Mouse (Mus musculus) G1E (cell line): ENCODE data around the gene Klk8. TPM values are rescaled to one million over a fixed set of nuclear protein-coding genes. Genes with fewer than 3 reads are reported as not detected.

ENCODE experiments used
- ATAC-seq: 2 replicates; pipeline ENCODE4 v1.8.0; 2016; ENCODE audit warnings: mild to moderate bottlenecking; ENCODE audit not compliant: insufficient number of reproducible peaks, poor library complexity, low FRiP score, severe bottlenecking; ENCODE audit errors: extremely low read depth
- DNase-seq: peaks from one replicate; pipeline ENCODE4 v3.0.0; 2012; ENCODE audit warnings: low spot score
- H3K27me3 ChIP-seq: 2 replicates; pipeline ENCODE4 v1.6.1; 2012; ENCODE audit warnings: mild to moderate bottlenecking, low read length, inconsistent platforms; ENCODE audit not compliant: insufficient read depth
- H3K36me3 ChIP-seq: replicated peaks from 2 replicates; pipeline ENCODE3; 2012; ENCODE audit warnings: mild to moderate bottlenecking, inconsistent platforms
- H3K4me1 ChIP-seq: 2 replicates; pipeline ENCODE4 v1.6.1; 2012; ENCODE audit warnings: low read depth, low read length, inconsistent platforms, mixed read lengths; ENCODE audit not compliant: insufficient read depth
- H3K4me3 ChIP-seq: 2 replicates; pipeline ENCODE4 v1.5.1; 2012; ENCODE audit warnings: low read depth, mild to moderate bottlenecking, inconsistent platforms, low read length, moderate library complexity, mixed read lengths
- H3K9me3 ChIP-seq: replicated peaks from 2 replicates; pipeline ENCODE4 v1.6.1; 2012; ENCODE audit warnings: inconsistent platforms
- CTCF ChIP-seq: IDR thresholded peaks from 2 replicates; pipeline ENCODE4 v1.5.1; 2012; ENCODE audit warnings: low read depth, low read length, inconsistent platforms, mixed read lengths
- GATA1 ChIP-seq: IDR thresholded peaks from 2 replicates; pipeline ENCODE4 v1.6.1; 2012; ENCODE audit warnings: borderline replicate concordance, low read length, inconsistent platforms, mixed read lengths
- GATA2 ChIP-seq: IDR thresholded peaks from 2 replicates; pipeline ENCODE4 v1.6.1; 2012; ENCODE audit warnings: low read depth, low read length, inconsistent platforms, borderline replicate concordance
- POLR2AphosphoS5 ChIP-seq: IDR thresholded peaks from 2 replicates; pipeline ENCODE4 v1.6.1; 2012; ENCODE audit warnings: low read depth, low read length, inconsistent platforms; ENCODE audit not compliant: insufficient replicate concordance
- TAL1 ChIP-seq: conservative IDR thresholded peaks from 2 replicates; pipeline ENCODE4 v1.6.1; 2012; ENCODE audit warnings: low read depth, low read length, inconsistent platforms, mixed read lengths
- polyA plus RNA-seq: library from polyadenylated mRNA; stranded (reverse); fragments of >175 nt; gene quantifications from 2 replicates; pipeline ENCODE4 v1.2.3, GENCODE M21; 2012
- total RNA-seq, 2 experiments: library from RNA; stranded (forward) in 1 of 2; stranded (reverse) in 1 of 2; fragments of 200-1000 nt in 1 of 2; fragments of >200 nt in 1 of 2; fragmentation: Nextera tagmentation in 1 of 2; gene quantifications; 2 replicates each; pipeline ENCODE4 v1.2.3; 2014 to 2017

Klk8 gene
- total and polyA plus RNA-seq, 3 experiments: not detected

GRCm38 (mm10) chr7:43824199-43824598 lies 26.8 kb downstream of the Klk8 start, which contains the start of gene Klk6:
TSS of gene Klk6 (plus strand) at chr7:43824499.
- Histone ChIP-seq H3K4me1 (no peaks in the 10 kb centered on the region), H3K4me3 (no peak within 1 kb of the TSS), H3K36me3 (no peaks in the 10 kb centered on the region), H3K9me3 (no peaks in the 10 kb centered on the region), H3K27me3 (no peaks in the 10 kb centered on the region)
- DNase-seq: no peak
- ATAC-seq: no peak
- TF ChIP-seq GATA1: no peak
- TF ChIP-seq GATA2: no peak
- no peak for TF ChIP-seq POLR2AphosphoS5
- TF ChIP-seq CTCF: no peak
- no peak for TF ChIP-seq TAL1

GRCm38 (mm10) chr7:43826056-43826455 lies 28.7 kb downstream of the Klk8 start:
- ATAC-seq (no peak), DNase-seq (no peak)
- H3K4me3 ChIP-seq: no peak overlapping the region
- H3K36me3 ChIP-seq: no peaks in the 10 kb centered on the region
- no peaks in the 10 kb centered on the region for H3K9me3 ChIP-seq
- H3K4me1 ChIP-seq: no peaks in the 10 kb centered on the region
- no peaks in the 10 kb centered on the region for H3K27me3 ChIP-seq
- TF ChIP-seq CTCF (no peak), POLR2AphosphoS5 (no peak)

- TF ChIP-seq TAL1 (no peak), GATA2 (no peak), POLR2AphosphoS5 (no peak), CTCF (no peak), GATA1 (no peak)
- ATAC-seq (no peak), DNase-seq (no peak)
- Histone ChIP-seq H3K27me3 (no peaks in the 10 kb centered on the region), H3K36me3 (no peaks in the 10 kb centered on the region), H3K4me1 (no peaks in the 10 kb centered on the region), H3K9me3 (no peaks in the 10 kb centered on the region), H3K4me3 (no peak overlapping the region)
Observed at GRCm38 (mm10) chr7:43827706-43828105, 30.3 kb downstream of the Klk8 start.

GRCm38 (mm10) chr7:43829006-43829405 lies 31.6 kb downstream of the Klk8 start:
- DNase-seq: no peak
- Histone ChIP-seq H3K27me3 (no peaks in the 10 kb centered on the region), H3K4me3 (no peak overlapping the region), H3K9me3 (no peaks in the 10 kb centered on the region), H3K4me1 (no peaks in the 10 kb centered on the region), H3K36me3 (no peaks in the 10 kb centered on the region)
- TF ChIP-seq POLR2AphosphoS5: no peak
- no peak for TF ChIP-seq TAL1
- TF ChIP-seq GATA2: no peak
- no peak for TF ChIP-seq CTCF
- TF ChIP-seq GATA1: no peak
- ATAC-seq: no peak

GRCm38 (mm10) chr7:43841701-43842100 lies 44.3 kb downstream of the Klk8 start, which contains the start of gene Klk5:
TSS of gene Klk5 (plus strand) at chr7:43841971.
- no peak for DNase-seq
- no peaks in the 10 kb centered on the region for H3K27me3 ChIP-seq
- TF ChIP-seq CTCF (no peak), GATA1 (no peak), TAL1 (no peak), GATA2 (no peak), POLR2AphosphoS5 (no peak)
- H3K4me3 ChIP-seq: no peak within 1 kb of the TSS
- no peaks in the 10 kb centered on the region for H3K36me3 ChIP-seq
- no peaks in the 10 kb centered on the region for H3K9me3 ChIP-seq
- H3K4me1 ChIP-seq: no peaks in the 10 kb centered on the region
- ATAC-seq: no peak

- Histone ChIP-seq H3K27me3 (no peaks in the 10 kb centered on the region), H3K36me3 (no peaks in the 10 kb centered on the region)
- TF ChIP-seq POLR2AphosphoS5 (no peak), GATA2 (no peak), TAL1 (no peak), CTCF (no peak), GATA1 (no peak)
Observed at GRCm38 (mm10) chr7:43843801-43844200, 46.4 kb downstream of the Klk8 start.

GRCm38 (mm10) chr7:43851616-43852015 lies 54.2 kb downstream of the Klk8 start:
- ATAC-seq (no peak), DNase-seq (no peak)
- H3K4me1 ChIP-seq: no peaks in the 10 kb centered on the region
- TF ChIP-seq CTCF: no peak
- no peak for TF ChIP-seq TAL1
- TF ChIP-seq POLR2AphosphoS5: no peak
- no peak for TF ChIP-seq GATA2
- TF ChIP-seq GATA1: no peak
- peaks cover 3% of the 10 kb centered on the region for H3K9me3 ChIP-seq
- H3K36me3 ChIP-seq: no peaks in the 10 kb centered on the region
- H3K4me3 ChIP-seq: no peak overlapping the region
- no peaks in the 10 kb centered on the region for H3K27me3 ChIP-seq

More at GRCm38 (mm10) chr7:43843801-43844200, 46.4 kb downstream of the Klk8 start:
- no peak overlapping the region for H3K4me3 ChIP-seq
- DNase-seq (no peak), ATAC-seq (no peak)
- H3K4me1 ChIP-seq: no peaks in the 10 kb centered on the region
- H3K9me3 ChIP-seq: no peaks in the 10 kb centered on the region

Other genes with a start within 250 kb of the Klk8 start
Only the 20 nearest of the 22 such genes appear.
- gene Zfp819, start 190.4 kb upstream of the Klk8 start, total RNA-seq (2014; fragmentation: Nextera tagmentation): not detected in 2 replicates
- gene Zfp819, start 190.4 kb upstream of the Klk8 start, total RNA-seq (2017): 0.05 TPM in 1 of 2 replicates, not detected in the other
- not detected in 2 replicates for gene Zfp819, start 190.4 kb upstream of the Klk8 start, polyA plus RNA-seq
- gene Ceacam18, start 162.9 kb upstream of the Klk8 start, total RNA-seq (2014; fragmentation: Nextera tagmentation): not detected in 2 replicates
- 0.16 and 0.29 TPM in 2 replicates for gene Ceacam18, start 162.9 kb upstream of the Klk8 start, total RNA-seq (2017)
- gene Ceacam18, start 162.9 kb upstream of the Klk8 start, polyA plus RNA-seq: not detected in 2 replicates
- gene Siglece, start 137.4 kb upstream of the Klk8 start, total RNA-seq (2014; fragmentation: Nextera tagmentation): 1.2 TPM in 1 of 2 replicates, not detected in the other
- gene Siglece, start 137.4 kb upstream of the Klk8 start, total RNA-seq (2017): 0.05 TPM in 1 of 2 replicates, not detected in the other
- not detected in 2 replicates for gene Siglece, start 137.4 kb upstream of the Klk8 start, polyA plus RNA-seq
- 2.5 and 2.7 TPM in 2 replicates for gene Ctu1, start 125.6 kb upstream of the Klk8 start, total RNA-seq (2014; fragmentation: Nextera tagmentation)
- gene Ctu1, start 125.6 kb upstream of the Klk8 start, total RNA-seq (2017): 6.5 and 8.6 TPM in 2 replicates
- gene Ctu1, start 125.6 kb upstream of the Klk8 start, polyA plus RNA-seq: 14.9 and 20.9 TPM in 2 replicates
- not detected in 2 replicates for gene Klk14, start 107.2 kb upstream of the Klk8 start, total RNA-seq (2014; fragmentation: Nextera tagmentation)
- gene Klk14, start 107.2 kb upstream of the Klk8 start, total RNA-seq (2017): not detected in 2 replicates
- not detected in 2 replicates for gene Klk14, start 107.2 kb upstream of the Klk8 start, polyA plus RNA-seq
- gene Klk13, start 85.0 kb upstream of the Klk8 start, total RNA-seq (2014; fragmentation: Nextera tagmentation): not detected in 2 replicates
- 0.27 TPM in 1 of 2 replicates, not detected in the other for gene Klk13, start 85.0 kb upstream of the Klk8 start, total RNA-seq (2017)
- gene Klk13, start 85.0 kb upstream of the Klk8 start, polyA plus RNA-seq: not detected in 2 replicates
- not detected in 2 replicates for gene Klk12, start 28.7 kb upstream of the Klk8 start, total RNA-seq (2014; fragmentation: Nextera tagmentation)
- not detected in 2 replicates for gene Klk12, start 28.7 kb upstream of the Klk8 start, total RNA-seq (2017)
- gene Klk12, start 28.7 kb upstream of the Klk8 start, polyA plus RNA-seq: not detected in 2 replicates
- gene Klk11, start 23.0 kb upstream of the Klk8 start, total RNA-seq (2014; fragmentation: Nextera tagmentation): not detected in 2 replicates
- not detected in 2 replicates for gene Klk11, start 23.0 kb upstream of the Klk8 start, total RNA-seq (2017)
- gene Klk11, start 23.0 kb upstream of the Klk8 start, polyA plus RNA-seq: not detected in 2 replicates
- gene Klk10, start 16.5 kb upstream of the Klk8 start, total RNA-seq (2014; fragmentation: Nextera tagmentation): not detected in 2 replicates
- not detected in 2 replicates for gene Klk10, start 16.5 kb upstream of the Klk8 start, total RNA-seq (2017)
- not detected in 2 replicates for gene Klk10, start 16.5 kb upstream of the Klk8 start, polyA plus RNA-seq
- gene Klk9, start 5.7 kb upstream of the Klk8 start, total RNA-seq (2014; fragmentation: Nextera tagmentation): not detected in 2 replicates
- gene Klk9, start 5.7 kb upstream of the Klk8 start, total RNA-seq (2017): 0.06 TPM in 1 of 2 replicates, not detected in the other
- not detected in 2 replicates for gene Klk9, start 5.7 kb upstream of the Klk8 start, polyA plus RNA-seq
- not detected in 2 replicates for gene Klk7, start 13.7 kb downstream of the Klk8 start, total RNA-seq (2014; fragmentation: Nextera tagmentation)
- gene Klk7, start 13.7 kb downstream of the Klk8 start, total RNA-seq (2017): 0.05 TPM in 1 of 2 replicates, not detected in the other
- gene Klk7, start 13.7 kb downstream of the Klk8 start, polyA plus RNA-seq: not detected in 2 replicates
- not detected in 2 replicates for gene Klk6, start 26.9 kb downstream of the Klk8 start, total RNA-seq (2014; fragmentation: Nextera tagmentation)
- 0.05 TPM in 1 of 2 replicates, not detected in the other for gene Klk6, start 26.9 kb downstream of the Klk8 start, total RNA-seq (2017)
- not detected in 2 replicates for gene Klk6, start 26.9 kb downstream of the Klk8 start, polyA plus RNA-seq
- not detected in 2 replicates for gene Klk5, start 44.4 kb downstream of the Klk8 start, total RNA-seq (2014; fragmentation: Nextera tagmentation)
- 0.11 TPM in 1 of 2 replicates, not detected in the other for gene Klk5, start 44.4 kb downstream of the Klk8 start, total RNA-seq (2017)
- gene Klk5, start 44.4 kb downstream of the Klk8 start, polyA plus RNA-seq: not detected in 2 replicates
- not detected in 2 replicates for gene Klk4, start 83.6 kb downstream of the Klk8 start, total RNA-seq (2014; fragmentation: Nextera tagmentation)
- not detected in 2 replicates for gene Klk4, start 83.6 kb downstream of the Klk8 start, total RNA-seq (2017)
- not detected in 2 replicates for gene Klk4, start 83.6 kb downstream of the Klk8 start, polyA plus RNA-seq
- not detected in 2 replicates for gene Klk15, start 136.2 kb downstream of the Klk8 start, total RNA-seq (2014; fragmentation: Nextera tagmentation)
- not detected in 2 replicates for gene Klk15, start 136.2 kb downstream of the Klk8 start, total RNA-seq (2017)
- not detected in 2 replicates for gene Klk15, start 136.2 kb downstream of the Klk8 start, polyA plus RNA-seq
- not detected in 2 replicates for gene Klk1b8, start 153.1 kb downstream of the Klk8 start, total RNA-seq (2014; fragmentation: Nextera tagmentation)
- gene Klk1b8, start 153.1 kb downstream of the Klk8 start, total RNA-seq (2017): not detected in 2 replicates
- gene Klk1b8, start 153.1 kb downstream of the Klk8 start, polyA plus RNA-seq: not detected in 2 replicates
- gene Klk1b1, start 169.2 kb downstream of the Klk8 start, total RNA-seq (2014; fragmentation: Nextera tagmentation): not detected in 2 replicates
- gene Klk1b1, start 169.2 kb downstream of the Klk8 start, total RNA-seq (2017): not detected in 2 replicates
- not detected in 2 replicates for gene Klk1b1, start 169.2 kb downstream of the Klk8 start, polyA plus RNA-seq
- not detected in 2 replicates for gene Klk1b9, start 178.5 kb downstream of the Klk8 start, total RNA-seq (2014; fragmentation: Nextera tagmentation)
- gene Klk1b9, start 178.5 kb downstream of the Klk8 start, total RNA-seq (2017): not detected in 2 replicates
- gene Klk1b9, start 178.5 kb downstream of the Klk8 start, polyA plus RNA-seq: not detected in 2 replicates
- gene Klk1b11, start 198.3 kb downstream of the Klk8 start, total RNA-seq (2014; fragmentation: Nextera tagmentation): not detected in 2 replicates
- gene Klk1b11, start 198.3 kb downstream of the Klk8 start, total RNA-seq (2017): not detected in 2 replicates
- not detected in 2 replicates for gene Klk1b11, start 198.3 kb downstream of the Klk8 start, polyA plus RNA-seq
- gene Klk1b26, start 214.6 kb downstream of the Klk8 start, total RNA-seq (2014; fragmentation: Nextera tagmentation): not detected in 2 replicates
- not detected in 2 replicates for gene Klk1b26, start 214.6 kb downstream of the Klk8 start, total RNA-seq (2017)
- not detected in 2 replicates for gene Klk1b26, start 214.6 kb downstream of the Klk8 start, polyA plus RNA-seq